ENCODE assay signal across 8 mouse cellular contexts in the genomic region with DNA sequence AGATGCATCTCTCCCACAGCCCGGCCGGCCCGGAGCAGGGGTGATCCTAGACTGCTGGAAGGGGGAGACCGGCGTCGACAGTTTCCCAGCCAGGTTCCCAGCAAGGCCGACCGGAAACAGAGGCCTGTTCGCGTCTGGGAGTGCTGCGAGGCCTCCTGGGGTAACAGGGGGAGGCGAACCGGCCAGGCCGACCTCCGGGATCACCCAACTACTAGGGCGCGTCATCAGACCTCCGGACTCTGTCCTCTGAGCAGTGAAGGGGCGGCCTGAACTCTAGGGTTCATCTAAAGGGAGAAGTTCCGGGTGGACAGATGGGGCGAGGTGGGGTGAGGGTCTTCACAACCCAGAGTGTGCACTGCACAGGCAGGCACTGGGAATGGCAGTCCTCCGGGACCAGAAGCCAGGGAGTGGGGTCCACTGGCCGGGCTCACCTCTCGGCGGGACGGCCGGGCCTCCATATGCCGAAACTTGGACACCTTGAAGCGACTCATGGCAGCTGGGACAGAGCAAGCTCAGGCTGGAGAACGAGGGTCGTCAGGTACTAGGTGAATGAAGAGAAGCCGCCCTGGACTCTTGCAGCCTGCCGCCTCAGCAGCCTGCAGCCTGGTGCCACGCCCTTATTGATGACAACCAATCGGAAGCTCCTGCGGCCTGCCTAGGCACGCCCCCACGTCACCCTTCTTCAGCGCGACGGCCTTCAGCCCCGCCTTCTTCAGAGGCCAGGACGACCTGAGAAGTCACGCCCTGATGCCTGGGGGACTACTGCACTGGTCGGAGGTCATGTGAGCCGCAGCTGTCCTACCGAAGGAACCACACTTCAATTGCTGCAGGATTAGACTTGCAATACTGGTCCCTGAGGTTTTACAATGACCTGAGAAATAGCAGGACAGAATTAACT. TPM values are rescaled to one million over a fixed set of nuclear protein-coding genes. Genes with fewer than 3 reads are reported as not detected.
DNase-seq lines count a peak whose midpoint lies in the region; ATAC-seq lines count a peak whose summit lies in the region.

Coro7 (minus strand) TSS at position 657 of the 898 bp plus-strand sequence.

- peak; percentile 97 for DNase-seq in CD4-positive, CD25-positive, alpha-beta regulatory T cell, adult 2 months (ENCODE audit: low read depth, low spot score)
- DNase-seq in fat pad, adult 2 months (ENCODE audit: extremely low read depth, low read depth, low spot score), result peak; percentile 91
- peak; percentile 94 for DNase-seq in kidney, postnatal 10 days
- DNase-seq in natural killer cell, adult 2 months (ENCODE audit: low spot score in 2 of 2), result peak; percentile 91 to 93

- H3K4me2 ChIP-seq in heart, embryonic 13.5 days, result peak within 1 kb of the TSS; percentile 93
- H3K4me2 ChIP-seq in liver, embryonic 12.5 days, result peak within 1 kb of the TSS; percentile 89
- H3K4me2 ChIP-seq in stomach, embryonic 15.5 days, result peak within 1 kb of the TSS; percentile 93

- 0 out of 2 replicates have a peak within 1 kb of the TSS, but pooled peaks have one; percentile 18 for H3K27ac ChIP-seq in brown adipose tissue, adult 24 weeks (replicated peaks; ENCODE audit: low read depth, low read length)
- peak within 1 kb of the TSS; percentile 61 for H3K27ac ChIP-seq in heart, embryonic 13.5 days (replicated peaks)
- peak within 1 kb of the TSS; percentile 62 for H3K27ac ChIP-seq in liver, embryonic 12.5 days
- H3K27ac ChIP-seq in stomach, embryonic 15.5 days, result peak within 1 kb of the TSS; percentile 69

- peaks cover 18% of the 10 kb centered on the region for H3K36me3 ChIP-seq in heart, embryonic 13.5 days
- peaks cover 20% of the 10 kb centered on the region for H3K36me3 ChIP-seq in liver, embryonic 12.5 days
- peaks cover 8% of the 10 kb centered on the region; the same call in 1 of the 2 replicates for H3K36me3 ChIP-seq in stomach, embryonic 15.5 days

- H3K9me3 ChIP-seq in heart, embryonic 13.5 days, result no peaks in the 10 kb centered on the region
- no peaks in the 10 kb centered on the region for H3K9me3 ChIP-seq in liver, embryonic 12.5 days (replicated peaks)
- no peaks in the 10 kb centered on the region for H3K9me3 ChIP-seq in stomach, embryonic 15.5 days

- peaks cover 3% of the 10 kb centered on the region; the same call in 1 of the 2 replicates for H3K4me1 ChIP-seq in brown adipose tissue, adult 24 weeks (ENCODE audit: control insufficient read depth, insufficient read depth, insufficient read length, low read length)
- peaks cover 24% of the 10 kb centered on the region for H3K4me1 ChIP-seq in heart, embryonic 13.5 days
- peaks cover 54% of the 10 kb centered on the region for H3K4me1 ChIP-seq in liver, embryonic 12.5 days
- peaks cover 7% of the 10 kb centered on the region for H3K4me1 ChIP-seq in stomach, embryonic 15.5 days

- H3K4me3 ChIP-seq in brown adipose tissue, adult 24 weeks (ENCODE audit: insufficient read depth, low read depth, low read length), result peak within 1 kb of the TSS; percentile 71
- peak within 1 kb of the TSS; percentile 73 for H3K4me3 ChIP-seq in heart, embryonic 13.5 days
- H3K4me3 ChIP-seq in liver, embryonic 12.5 days, result peak within 1 kb of the TSS; percentile 67
- H3K4me3 ChIP-seq in stomach, embryonic 15.5 days (replicated peaks), result peak within 1 kb of the TSS; percentile 76

- peak; percentile 92 for ATAC-seq in heart, embryonic 13.5 days (ENCODE audit: extremely low read depth, insufficient number of reproducible peaks, low FRiP score, low TSS enrichment)
- ATAC-seq in liver, embryonic 12.5 days, result peak; percentile 88
- peak; percentile 89 for ATAC-seq in stomach, embryonic 15.5 days (ENCODE audit: insufficient read depth, low FRiP score, low read depth)

- no peaks in the 10 kb centered on the region for H3K27me3 ChIP-seq in heart, embryonic 13.5 days (replicated peaks)
- no peaks in the 10 kb centered on the region for H3K27me3 ChIP-seq in liver, embryonic 12.5 days (replicated peaks)
- no peaks in the 10 kb centered on the region for H3K27me3 ChIP-seq in stomach, embryonic 15.5 days (replicated peaks)

- under 1% methylated on average over 47 of the region's 47 CpGs for WGBS in heart, embryonic 13.5 days
- WGBS in liver, embryonic 12.5 days (ENCODE audit: insufficient replicate concordance), result under 1% methylated on average over 47 of the region's 47 CpGs
- under 1% methylated on average over 47 of the region's 47 CpGs for WGBS in stomach, embryonic 15.5 days

- peak within 1 kb of the TSS; percentile 79 for H3K9ac ChIP-seq in heart, embryonic 13.5 days
- H3K9ac ChIP-seq in liver, embryonic 12.5 days, result peak within 1 kb of the TSS; percentile 70
- H3K9ac ChIP-seq in stomach, embryonic 15.5 days, result peak within 1 kb of the TSS; percentile 58

RNA-seq across cellular contexts. Expression of gene Coro7, which starts in this region (rescaled TPM):
- polyA plus RNA-seq in brown adipose tissue, adult 24 weeks (2012; ENCODE audit: insufficient read depth, insufficient read length, missing spikeins), result 10.6 and 28.7 TPM in 2 replicates
- 15.2 and 16.9 TPM in 2 replicates for polyA plus RNA-seq in heart, embryonic 13.5 days (2015; fragmentation: Nextera tagmentation; extraction: Ambion mirVana)
- polyA plus RNA-seq in liver, embryonic 12.5 days (2016; fragmentation: Nextera tagmentation; extraction: Ambion mirVana), result 11.3 and 11.9 TPM in 2 replicates
- polyA plus RNA-seq in stomach, embryonic 15.5 days (2015; fragmentation: Nextera tagmentation; extraction: Ambion mirVana), result 16.3 and 20.8 TPM in 2 replicates

Comparison
In these comparisons a context has a peak if more than half of its experiments do, and no peak if none do; other contexts are left out.
1. Peak in every context shown above with its lines: DNase-seq, ATAC-seq, H3K4me3 ChIP-seq and H3K27ac ChIP-seq.
2. H3K27ac ChIP-seq: peak in every context shown above with its lines; median percentile 69 in stomach, embryonic 15.5 days; 62 in liver, embryonic 12.5 days; 61 in heart, embryonic 13.5 days; 18 in brown adipose tissue, adult 24 weeks.